Mouse (Mus musculus): Measurements from ENCODE around the gene Zfp964. TPM values are rescaled to one million over a fixed set of nuclear protein-coding genes. Genes with fewer than 3 reads are reported as not detected.
"Not testable (repeated sequence)": the region's sequence is repeated elsewhere in the genome, so short reads cannot be mapped to it uniquely, and the experiment has no call there.

The Zfp964 gene
- polyA plus RNA-seq (2016; fragmentation: Nextera tagmentation; extraction: Ambion mirVana) = 2.0 and 2.2 TPM in 2 replicates

DNA sequence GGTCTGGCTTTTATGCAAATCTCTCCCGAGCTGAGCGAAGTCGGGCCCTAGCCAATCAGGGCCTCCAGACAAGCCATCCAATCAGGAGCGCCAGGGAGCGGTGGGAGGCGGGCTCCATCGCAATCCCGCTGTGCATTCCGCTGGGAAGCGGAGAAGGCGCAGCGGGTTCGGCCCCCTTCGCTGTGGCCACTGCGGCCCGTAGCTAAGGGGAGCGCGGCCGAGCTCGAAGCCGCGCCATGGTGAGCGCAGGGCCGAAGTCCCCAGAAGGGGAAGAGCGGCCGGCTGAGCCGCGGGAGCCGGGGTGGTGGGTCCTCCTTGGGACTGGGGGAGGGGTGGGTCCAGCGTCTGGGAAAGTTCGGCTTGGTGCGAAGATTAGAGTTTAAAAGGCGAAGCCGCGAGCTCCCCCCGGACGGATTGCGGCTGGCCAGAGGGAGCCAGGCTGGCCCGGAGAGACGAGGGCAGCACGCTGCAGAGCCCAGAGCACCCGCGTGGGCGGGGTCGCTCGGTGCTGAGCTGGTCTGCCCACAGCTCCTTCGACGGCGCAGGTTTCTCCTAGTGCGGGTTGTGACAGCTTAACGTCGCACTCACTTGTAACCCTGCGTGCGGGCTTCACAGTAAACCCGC lies at the start of gene Zfp964:
Gene Zfp964, plus strand, starts transcription at position 122 of the 624 bp plus-strand sequence.
- peak within 1 kb of the TSS; percentile 88 for H3K4me2 ChIP-seq
- peak within 1 kb of the TSS; percentile 74 for H3K27ac ChIP-seq (ENCODE audit: poor library complexity, severe bottlenecking)
- ATAC-seq (ENCODE audit: insufficient number of reproducible peaks, low FRiP score) = peak; percentile 98
- H3K36me3 ChIP-seq = 0 out of 2 replicates have a peak, but pooled peaks cover 3% of the 10 kb centered on the region
- H3K9me3 ChIP-seq (replicated peaks) = 0 out of 2 replicates have a peak, but pooled peaks cover 2% of the 10 kb centered on the region
- peak within 1 kb of the TSS; percentile 60 for H3K4me3 ChIP-seq
- H3K4me1 ChIP-seq (replicated peaks) = peaks cover 6% of the 10 kb centered on the region; the same call in 1 of the 2 replicates
- H3K27me3 ChIP-seq (replicated peaks) = no peaks in the 10 kb centered on the region; the same call in 1 of the 2 replicates
- under 1% methylated on average over 55 of the region's 55 CpGs for WGBS
- peak within 1 kb of the TSS; percentile 77 for H3K9ac ChIP-seq

DNA sequence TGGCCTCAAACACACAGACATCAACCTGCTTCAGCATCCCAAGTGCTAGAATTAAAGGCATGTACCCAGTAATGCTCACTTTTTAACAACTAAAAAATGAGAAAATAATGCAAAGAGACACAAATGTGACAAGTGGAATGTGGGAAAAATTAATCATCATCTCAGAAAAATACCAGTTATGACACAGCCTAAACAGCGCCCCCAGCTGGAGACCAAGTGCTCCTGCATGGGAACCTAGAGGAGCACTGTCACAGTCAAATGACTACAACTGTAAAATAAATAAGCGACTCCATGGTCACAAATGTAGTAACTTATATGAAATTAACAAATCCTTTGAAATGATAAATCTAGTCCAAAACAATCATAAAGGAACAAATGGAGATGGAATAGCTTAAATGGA lies 39.6 kb upstream of the Zfp964 start:
- 55% methylated on average over 2 of the region's 2 CpGs for WGBS
- no peaks in the 10 kb centered on the region for H3K9me3 ChIP-seq (replicated peaks)

DNA sequence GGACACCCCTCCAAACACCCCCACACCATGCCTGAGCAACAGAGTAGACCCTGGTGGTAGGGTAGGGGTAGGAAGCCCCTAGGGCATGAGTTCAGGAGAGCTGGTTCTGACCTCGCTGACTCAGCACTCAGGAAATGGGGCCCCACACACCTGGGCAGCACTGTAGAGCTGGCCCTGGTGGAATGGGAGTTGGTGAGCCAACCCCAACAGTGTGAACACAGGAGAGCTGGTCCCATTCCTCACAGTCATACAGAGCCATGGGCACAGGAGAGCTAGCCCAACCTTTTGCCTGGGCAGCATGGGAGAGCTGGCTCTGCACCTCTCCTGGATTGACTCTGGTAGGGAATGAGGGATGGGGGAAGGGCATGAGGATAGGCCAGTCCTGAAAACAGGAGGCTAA lies 36.2 kb upstream of the Zfp964 start:
- no peak overlapping the region for H3K4me2 ChIP-seq
- no peak overlapping the region for H3K4me3 ChIP-seq
- WGBS = 79% methylated on average over 1 of the region's 1 CpGs
- no peaks in the 10 kb centered on the region for H3K9me3 ChIP-seq (replicated peaks)
- no peak overlapping the region for H3K9ac ChIP-seq
- no peaks in the 10 kb centered on the region for H3K4me1 ChIP-seq (replicated peaks)
- no peak; the same call in 1 of the 2 replicates for ATAC-seq (ENCODE audit: insufficient number of reproducible peaks, low FRiP score)
- peaks cover 49% of the 10 kb centered on the region for H3K36me3 ChIP-seq
- H3K27ac ChIP-seq (ENCODE audit: poor library complexity, severe bottlenecking) = no peak overlapping the region
- no peaks in the 10 kb centered on the region for H3K27me3 ChIP-seq (replicated peaks)

More for the DNA sequence above, 39.6 kb upstream of the Zfp964 start:
- peaks cover 75% of the 10 kb centered on the region for H3K36me3 ChIP-seq
- no peak overlapping the region for H3K9ac ChIP-seq
- no peak overlapping the region for H3K4me2 ChIP-seq
- no peak for ATAC-seq (ENCODE audit: insufficient number of reproducible peaks, low FRiP score)
- no peaks in the 10 kb centered on the region for H3K27me3 ChIP-seq (replicated peaks)
- H3K4me3 ChIP-seq = no peak overlapping the region
- no peaks in the 10 kb centered on the region for H3K4me1 ChIP-seq (replicated peaks)
- H3K27ac ChIP-seq (ENCODE audit: poor library complexity, severe bottlenecking) = no peak overlapping the region

DNA sequence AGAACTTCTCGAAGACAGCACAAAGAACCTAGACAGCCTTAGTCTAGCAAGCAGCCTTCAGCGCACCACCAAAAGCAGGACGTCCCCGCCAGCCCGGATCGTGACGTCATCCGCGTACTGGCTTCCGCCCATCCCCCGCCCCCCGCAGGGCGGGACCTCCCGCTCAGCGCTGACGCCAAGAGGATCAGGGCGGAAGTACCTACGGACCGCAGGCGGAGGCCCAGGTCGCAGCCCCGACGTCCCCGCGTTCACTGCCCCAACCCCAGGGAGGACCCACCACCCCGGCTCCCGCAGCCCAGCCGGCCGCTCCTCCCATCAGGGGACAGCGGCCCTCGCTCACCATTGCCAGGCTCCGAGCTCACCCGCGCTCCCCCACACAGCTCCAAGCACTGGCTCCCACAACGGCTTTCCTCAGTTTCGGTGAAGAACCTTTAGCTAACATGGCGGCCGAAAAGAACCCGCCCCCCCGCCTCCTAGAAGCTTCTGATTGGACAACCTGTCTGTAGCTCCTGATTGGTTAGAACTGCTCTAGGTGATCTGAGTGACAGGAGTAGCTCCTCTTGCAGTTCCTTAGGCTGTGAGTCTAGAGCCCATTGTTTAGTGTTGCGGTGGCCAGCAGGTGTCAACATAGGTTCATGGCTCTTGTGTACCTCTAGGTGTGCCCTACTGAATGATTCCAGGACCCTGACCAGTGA lies 29.0 kb upstream of the Zfp964 start, which contains the start of gene Zfp868:
Gene Zfp868, minus strand, starts transcription at position 454 of the 695 bp plus-strand sequence.
- peak within 1 kb of the TSS; percentile 59 for H3K4me2 ChIP-seq
- no peaks in the 10 kb centered on the region for H3K9me3 ChIP-seq (replicated peaks)
- H3K36me3 ChIP-seq = no peaks in the 10 kb centered on the region
- H3K27me3 ChIP-seq (replicated peaks) = no peaks in the 10 kb centered on the region
- H3K4me3 ChIP-seq = peak within 1 kb of the TSS; percentile 72
- H3K27ac ChIP-seq (ENCODE audit: poor library complexity, severe bottlenecking) = peak within 1 kb of the TSS; percentile 98
- peaks cover 8% of the 10 kb centered on the region for H3K4me1 ChIP-seq (replicated peaks)
- peak; percentile 100 for ATAC-seq (ENCODE audit: insufficient number of reproducible peaks, low FRiP score)
- peak within 1 kb of the TSS; percentile 91 for H3K9ac ChIP-seq
- 0% methylated on average over 41 of the region's 41 CpGs for WGBS

DNA sequence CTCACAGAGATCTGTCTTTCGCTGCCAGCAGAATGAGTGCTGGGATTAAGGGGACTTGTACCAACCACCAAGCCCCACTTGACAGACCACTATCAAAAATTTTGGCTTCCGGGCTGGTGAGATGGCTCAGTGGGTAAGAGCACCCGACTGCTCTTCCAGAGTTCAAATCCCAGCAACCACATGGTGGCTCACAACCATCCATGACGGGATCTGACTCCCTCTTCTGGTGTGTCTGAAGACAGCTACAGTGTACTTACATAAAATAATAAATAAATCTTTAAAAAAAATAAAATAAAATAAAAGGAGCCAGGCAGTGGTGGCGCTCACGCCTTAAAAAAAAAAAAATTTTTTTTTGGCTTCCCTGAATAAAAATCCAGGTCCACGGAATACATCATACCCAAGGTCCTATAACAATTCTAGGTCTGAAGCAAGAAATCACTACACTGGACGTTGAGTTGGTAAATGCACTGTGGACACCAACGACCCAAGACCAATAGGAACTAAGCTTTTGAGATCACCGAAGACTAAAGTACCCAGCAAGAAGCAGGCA lies 396 bp upstream of the Zfp964 start:
- H3K4me1 ChIP-seq (replicated peaks) = peaks cover 6% of the 10 kb centered on the region; the same call in 1 of the 2 replicates
- H3K27ac ChIP-seq (ENCODE audit: poor library complexity, severe bottlenecking) = no peak overlapping the region
- 0 out of 2 replicates have a peak, but pooled peaks cover 3% of the 10 kb centered on the region for H3K36me3 ChIP-seq
- WGBS = 43% methylated on average over 10 of the region's 10 CpGs
- H3K27me3 ChIP-seq (replicated peaks) = no peaks in the 10 kb centered on the region; the same call in 1 of the 2 replicates
- 0 out of 2 replicates have a peak, but pooled peaks cover 2% of the 10 kb centered on the region for H3K9me3 ChIP-seq (replicated peaks)
- no peak overlapping the region for H3K9ac ChIP-seq
- H3K4me2 ChIP-seq = peak overlapping the region; percentile 88
- peak overlapping the region; percentile 60 for H3K4me3 ChIP-seq
- ATAC-seq (ENCODE audit: insufficient number of reproducible peaks, low FRiP score) = no peak

DNA sequence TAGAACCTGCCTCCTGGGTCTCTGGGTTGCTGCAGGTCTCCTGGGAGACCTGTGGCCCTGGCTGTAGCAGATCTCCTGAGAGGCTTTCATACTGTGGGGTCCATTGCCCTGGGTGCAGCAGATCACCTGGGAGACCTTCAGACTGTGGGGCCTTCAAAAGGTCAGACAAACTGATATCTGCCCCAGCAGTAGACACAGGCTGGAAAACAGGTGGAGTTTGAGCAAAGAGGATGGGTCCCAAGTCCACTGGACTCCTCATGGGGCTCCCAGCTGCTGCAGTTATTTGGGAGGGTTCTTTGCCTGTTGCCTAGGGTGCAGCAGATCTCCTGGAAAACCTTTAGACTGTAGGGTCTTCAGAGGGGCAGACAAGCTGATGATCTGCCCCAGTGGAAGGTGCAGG lies 7.0 kb downstream of the Zfp964 start:
- H3K4me2 ChIP-seq = no peak overlapping the region
- no peak for ATAC-seq (ENCODE audit: insufficient number of reproducible peaks, low FRiP score)
- peaks cover 34% of the 10 kb centered on the region for H3K36me3 ChIP-seq
- no peaks in the 10 kb centered on the region for H3K4me1 ChIP-seq (replicated peaks)
- H3K4me3 ChIP-seq = no peak overlapping the region
- H3K27me3 ChIP-seq (replicated peaks) = no peaks in the 10 kb centered on the region
- peaks cover 6% of the 10 kb centered on the region; the same call in 1 of the 2 replicates for H3K9me3 ChIP-seq (replicated peaks)
- no peak overlapping the region for H3K9ac ChIP-seq
- no peak overlapping the region for H3K27ac ChIP-seq (ENCODE audit: poor library complexity, severe bottlenecking)

DNA sequence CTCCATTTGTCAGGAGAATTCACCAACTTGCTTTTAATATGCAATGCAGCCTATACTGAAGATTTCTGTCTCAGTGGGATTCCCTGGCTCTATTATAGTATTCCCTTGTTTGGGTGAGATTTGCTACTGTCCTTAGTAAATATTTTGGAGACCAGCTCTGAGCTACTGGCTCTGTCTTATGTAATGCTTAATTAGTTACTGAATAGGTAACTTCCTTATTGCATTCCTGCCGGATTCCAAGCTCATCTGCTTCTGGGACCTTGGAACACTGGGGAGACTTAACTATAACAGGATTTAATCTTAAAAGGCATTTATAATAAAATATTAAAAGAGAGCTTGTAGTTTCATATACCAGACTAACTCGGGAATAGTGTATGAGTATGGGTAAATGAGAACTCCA lies 10.8 kb downstream of the Zfp964 start:
- not testable (repeated sequence) for H3K4me2 ChIP-seq; H3K9me3 ChIP-seq (replicated peaks); H3K4me3 ChIP-seq; ATAC-seq (ENCODE audit: insufficient number of reproducible peaks, low FRiP score); H3K27ac ChIP-seq (ENCODE audit: poor library complexity, severe bottlenecking); H3K4me1 ChIP-seq (replicated peaks); H3K9ac ChIP-seq; H3K27me3 ChIP-seq (replicated peaks)
- peaks cover 27% of the 10 kb centered on the region for H3K36me3 ChIP-seq
- 65% methylated on average over 2 of the region's 2 CpGs for WGBS

DNA sequence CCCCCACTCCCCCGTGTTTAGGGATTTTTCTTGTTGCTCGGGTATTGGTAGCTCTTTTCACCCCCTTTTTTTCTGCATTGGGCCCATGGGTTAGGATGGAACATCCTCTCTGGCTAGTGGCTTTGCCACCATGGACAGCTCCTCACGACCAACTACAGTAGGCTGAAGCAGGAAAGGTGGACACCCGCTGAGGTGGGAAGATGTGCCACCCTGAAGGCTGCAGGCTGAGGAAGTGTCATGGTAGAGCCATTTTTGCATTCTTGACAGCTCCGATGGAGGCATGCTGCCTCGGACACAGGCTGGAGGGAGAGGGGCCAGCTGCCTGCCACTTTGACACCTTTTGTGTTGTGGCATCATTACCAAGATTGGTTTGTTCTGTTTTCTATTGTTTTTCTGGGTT lies 47.5 kb downstream of the Zfp964 start:
- Histone ChIP-seq H3K4me3 (no peak overlapping the region), H3K36me3 (peaks cover 45% of the 10 kb centered on the region), H3K9me3 (replicated peaks) (peaks cover 17% of the 10 kb centered on the region), H3K9ac (no peak overlapping the region), H3K27me3 (replicated peaks) (no peaks in the 10 kb centered on the region), H3K4me2 (no peak overlapping the region), H3K27ac (ENCODE audit: poor library complexity, severe bottlenecking) (no peak overlapping the region), H3K4me1 (replicated peaks) (no peaks in the 10 kb centered on the region)
- WGBS = 78% methylated on average over 6 of the region's 6 CpGs
- no peak for ATAC-seq (ENCODE audit: insufficient number of reproducible peaks, low FRiP score)

DNA sequence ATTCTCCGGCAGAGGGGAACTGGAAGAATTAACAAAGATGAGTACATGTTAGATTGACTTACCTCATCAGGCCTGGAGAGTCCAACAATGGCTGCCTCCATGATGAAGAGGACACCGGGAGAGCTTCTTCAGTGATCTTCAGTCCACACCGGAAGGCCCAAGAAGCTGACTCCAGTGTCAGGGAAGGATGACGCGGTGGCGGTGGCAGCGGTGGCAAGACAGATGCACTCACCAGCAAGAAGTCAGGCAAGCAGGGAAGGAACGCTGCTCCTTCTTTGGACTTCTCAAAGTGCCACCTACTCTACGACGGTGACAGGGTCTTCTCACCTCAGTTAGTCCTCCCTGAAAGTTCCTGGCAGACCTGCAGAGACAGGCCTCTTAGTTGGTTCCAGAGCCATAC lies 56.3 kb downstream of the Zfp964 start, which contains the start of gene Zfp869:
Gene Zfp869, minus strand, starts transcription at position 101 of the 400 bp plus-strand sequence.
- peaks cover 22% of the 10 kb centered on the region for H3K4me1 ChIP-seq (replicated peaks)
- H3K27me3 ChIP-seq (replicated peaks); H3K9ac ChIP-seq; H3K4me2 ChIP-seq; ATAC-seq (ENCODE audit: insufficient number of reproducible peaks, low FRiP score); H3K9me3 ChIP-seq (replicated peaks); H3K27ac ChIP-seq (ENCODE audit: poor library complexity, severe bottlenecking); H3K4me3 ChIP-seq: not testable (repeated sequence)
- 96% methylated on average over 10 of the region's 10 CpGs for WGBS
- H3K36me3 ChIP-seq = peaks cover 80% of the 10 kb centered on the region

DNA sequence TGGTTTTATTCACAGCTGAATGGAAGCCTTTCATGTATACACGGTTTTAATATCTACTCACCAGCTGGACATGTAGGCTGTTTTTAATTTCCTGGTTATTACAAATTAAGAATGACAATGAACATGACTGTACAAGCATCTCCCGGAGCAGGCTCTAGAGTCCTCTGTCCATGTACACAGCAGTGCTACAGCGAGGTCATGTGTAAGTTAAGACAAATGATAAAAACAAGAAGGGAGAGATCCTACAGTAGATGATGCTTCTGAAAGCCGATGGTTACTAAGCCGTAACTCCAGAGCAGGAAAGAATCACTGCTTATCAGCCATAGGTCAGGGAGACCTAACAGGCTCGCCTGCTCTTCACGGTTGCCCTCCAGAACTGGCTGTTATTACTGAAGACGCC lies 59.2 kb downstream of the Zfp964 start:
- 80% methylated on average over 8 of the region's 8 CpGs for WGBS
- Histone ChIP-seq H3K9ac (no peak overlapping the region), H3K27me3 (replicated peaks) (no peaks in the 10 kb centered on the region), H3K4me3 (no peak overlapping the region), H3K4me1 (replicated peaks) (peaks cover 22% of the 10 kb centered on the region), H3K4me2 (no peak overlapping the region), H3K36me3 (peaks cover 51% of the 10 kb centered on the region), H3K9me3 (replicated peaks) (0 out of 2 replicates have a peak, but pooled peaks cover 3% of the 10 kb centered on the region), H3K27ac (ENCODE audit: poor library complexity, severe bottlenecking) (no peak overlapping the region)
- ATAC-seq (ENCODE audit: insufficient number of reproducible peaks, low FRiP score) = no peak

DNA sequence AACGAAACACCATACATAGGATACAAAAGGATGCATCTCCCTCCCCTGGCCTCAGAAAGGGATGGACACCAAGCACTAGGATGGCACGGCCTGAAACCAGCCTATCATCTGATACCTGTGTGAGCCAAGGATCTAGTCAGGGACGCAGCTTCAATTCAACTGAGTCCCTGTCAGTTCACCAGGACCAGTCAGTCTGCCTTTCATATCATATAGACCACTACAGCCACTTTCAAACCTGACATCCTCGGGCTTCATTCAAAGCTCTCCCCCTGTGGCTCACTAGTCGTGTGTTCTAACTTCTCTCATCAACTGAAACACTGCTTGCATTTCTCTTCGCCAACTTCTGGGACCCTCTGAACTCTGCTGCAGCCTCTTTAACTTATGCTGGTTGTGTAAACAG lies 61.1 kb downstream of the Zfp964 start:
- Histone ChIP-seq H3K36me3 (peaks cover 33% of the 10 kb centered on the region), H3K4me3 (peak overlapping the region; percentile 23), H3K4me1 (replicated peaks) (peaks cover 22% of the 10 kb centered on the region), H3K9ac (peak overlapping the region; percentile 52), H3K4me2 (peak overlapping the region; percentile 60), H3K27ac (ENCODE audit: poor library complexity, severe bottlenecking) (no peak overlapping the region), H3K9me3 (replicated peaks) (no peaks in the 10 kb centered on the region), H3K27me3 (replicated peaks) (no peaks in the 10 kb centered on the region)
- ATAC-seq (ENCODE audit: insufficient number of reproducible peaks, low FRiP score) = no peak
- WGBS = 74% methylated on average over 6 of the region's 6 CpGs

Data from heart, embryonic 12.5 days (tissue).